Mouse (Mus musculus): ENCODE results near the gene Gm20075. TPM values are rescaled to one million over a fixed set of nuclear protein-coding genes. Genes with fewer than 3 reads are reported as not detected.

The Gm20075 gene
- polyA plus RNA-seq (2017; shearing (Covaris generic)) = 27.7 TPM

GRCm38 (mm10) chr13:96081276-96081675, at the start of gene Gm20075:
Gm20075 (minus strand) TSS chr13:96081376.

GRCm38 (mm10) chr13:96081754-96082153, 578 bp upstream of the Gm20075 start, which contains the start of gene Gm17190:
Gm17190 (plus strand) TSS chr13:96082054.

Other genes with a start within 250 kb of the Gm20075 start
- 30.4 TPM for gene Iqgap2, start 189.5 kb downstream of the Gm20075 start, polyA plus RNA-seq (2017; shearing (Covaris generic))
- gene Gm17190, start 678 bp upstream of the Gm20075 start, polyA plus RNA-seq (2017; shearing (Covaris generic)) = not detected
- 4.3 TPM for gene Sv2c, start 51.2 kb upstream of the Gm20075 start, polyA plus RNA-seq (2017; shearing (Covaris generic))

Measured in CD4-positive, CD25-positive, alpha-beta regulatory T cell (primary cell).